Mouse (Mus musculus): ENCODE data around the gene Smtnl1. TPM values are rescaled to one million over a fixed set of nuclear protein-coding genes. Genes with fewer than 3 reads are reported as not detected.

Smtnl1 gene
- not detected in 2 replicates for total RNA-seq (2015)
- total RNA-seq (2017): 0.24 TPM in 1 of 2 replicates, not detected in the other

DNA sequence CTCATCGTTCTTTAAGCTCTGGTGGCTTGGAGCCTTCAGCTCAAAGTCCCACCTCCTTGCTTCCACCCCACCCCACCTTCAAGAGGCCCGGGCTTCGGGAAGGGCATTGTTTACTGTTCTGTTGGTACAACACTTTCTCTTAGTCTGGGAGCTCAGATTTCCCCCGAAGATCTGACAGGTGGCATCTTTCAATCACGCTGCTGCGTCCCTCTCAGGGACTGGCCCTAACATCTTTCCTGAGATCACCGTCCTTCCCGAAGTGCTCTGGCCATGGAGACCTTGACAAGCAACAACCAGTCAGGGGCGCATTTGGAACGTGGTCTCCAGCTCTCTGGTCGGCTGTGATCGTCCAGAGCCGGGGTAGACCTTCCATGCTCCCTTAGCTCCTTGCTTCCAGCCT, at the start of gene Smtnl1:
Gene Smtnl1 (minus strand): TSS at position 101 of the 400 bp plus-strand sequence.
- ATAC-seq (replicated peaks; ENCODE audit: poor library complexity): no peak

DNA sequence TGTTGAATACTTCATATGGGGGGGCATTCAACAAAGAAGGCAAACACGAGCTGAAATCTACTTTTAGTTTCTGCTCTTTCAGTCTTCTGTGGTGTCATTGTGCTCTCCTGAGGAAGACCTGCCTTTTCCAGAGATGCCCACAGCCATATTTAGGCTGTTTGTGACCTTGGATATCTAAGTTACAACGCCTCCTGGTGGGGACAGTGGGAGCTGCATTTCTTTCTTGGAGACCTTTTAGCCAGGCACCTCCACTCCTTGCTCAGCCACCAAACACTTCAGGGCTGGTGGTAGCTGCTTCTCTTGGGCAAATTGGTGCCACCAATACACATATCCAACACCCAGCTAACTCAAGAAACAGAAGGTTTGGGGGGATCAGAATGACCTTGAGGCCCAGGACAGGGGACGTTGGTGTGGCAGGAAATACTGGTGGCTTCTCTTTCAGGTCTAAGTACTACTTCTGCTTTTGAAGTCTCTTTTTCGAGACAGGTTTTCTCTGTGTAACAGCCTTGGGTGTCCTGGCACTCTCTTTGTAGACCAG, 48.2 kb upstream of the Smtnl1 start:
- ATAC-seq (replicated peaks; ENCODE audit: poor library complexity): peak; percentile 15; the same call in 1 of the 2 replicates

DNA sequence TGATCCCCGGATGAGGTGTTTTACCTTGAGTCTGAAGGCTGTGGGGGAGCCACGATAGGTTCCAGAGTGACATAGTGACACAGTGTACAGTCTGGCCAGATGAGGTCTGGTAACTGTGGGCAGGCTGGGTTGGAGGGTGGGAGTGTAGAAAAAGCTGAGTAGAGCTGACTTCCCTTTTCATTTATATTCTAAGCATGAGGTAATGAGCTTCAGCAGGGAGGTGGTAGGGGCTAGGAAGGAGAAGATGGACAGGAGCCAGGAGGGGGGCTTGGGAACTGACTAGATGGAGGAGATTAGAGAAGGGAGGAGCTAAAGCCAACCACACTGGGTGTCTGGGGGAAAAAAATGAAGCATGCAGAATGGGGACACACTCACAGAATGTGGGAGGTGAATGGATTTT, 46.5 kb upstream of the Smtnl1 start:
- peak; percentile 33 for ATAC-seq (replicated peaks; ENCODE audit: poor library complexity)

GRCm38 (mm10) chr2:84868521-84868943, 46.1 kb upstream of the Smtnl1 start:
- peak; percentile 74 for ATAC-seq (replicated peaks; ENCODE audit: poor library complexity)

- peak; percentile 47 for ATAC-seq (replicated peaks; ENCODE audit: poor library complexity)
Observed at GRCm38 (mm10) chr2:84865616-84866571, 43.4 kb upstream of the Smtnl1 start.

DNA sequence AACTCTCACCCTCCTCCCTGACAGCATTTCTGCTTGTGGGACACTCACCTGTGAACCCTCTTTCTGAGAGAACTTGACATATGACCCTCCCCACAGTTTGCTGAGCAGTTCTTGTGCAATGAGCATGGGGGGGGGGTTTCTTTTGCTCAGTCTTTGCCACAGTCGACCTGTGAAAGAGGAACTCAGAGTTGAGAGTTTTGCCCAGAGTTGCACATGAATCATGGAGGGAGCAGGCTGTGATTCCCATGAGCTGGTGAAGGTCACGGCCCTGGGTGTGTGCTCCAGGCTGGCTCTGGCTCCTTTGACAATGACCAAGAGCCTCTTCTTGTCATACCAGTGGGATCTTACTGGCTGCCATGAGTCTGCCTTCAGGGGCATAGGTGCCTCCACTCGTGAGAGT, 39.8 kb upstream of the Smtnl1 start:
- peak; percentile 40 for ATAC-seq (replicated peaks; ENCODE audit: poor library complexity)

GRCm38 (mm10) chr2:84861430-84861829, 39.0 kb upstream of the Smtnl1 start:
- no peak for ATAC-seq (replicated peaks; ENCODE audit: poor library complexity)

- no peak for ATAC-seq (replicated peaks; ENCODE audit: poor library complexity)
Observed at GRCm38 (mm10) chr2:84859991-84860780, 37.7 kb upstream of the Smtnl1 start.

DNA sequence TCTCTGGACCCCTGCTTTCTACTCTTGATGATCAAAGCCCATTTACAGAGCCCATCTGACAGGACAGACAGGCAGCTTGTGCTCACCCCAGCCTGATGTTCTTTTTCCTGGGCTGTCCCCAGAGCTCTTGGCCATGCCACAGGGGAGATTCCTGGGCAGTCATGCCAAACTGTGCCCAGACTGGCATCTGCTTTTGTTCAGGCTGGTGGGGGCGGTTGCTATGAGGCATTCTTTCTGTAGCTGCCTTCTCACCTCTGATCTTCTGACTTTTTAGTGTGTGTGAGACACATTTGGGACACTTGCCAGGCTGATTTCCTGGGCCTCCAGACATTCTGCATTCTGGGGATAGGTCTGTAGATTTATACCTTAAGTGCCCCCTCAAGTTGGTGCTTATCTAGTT, 36.1 kb upstream of the Smtnl1 start:
- ATAC-seq (replicated peaks; ENCODE audit: poor library complexity): no peak

- ATAC-seq (replicated peaks; ENCODE audit: poor library complexity): peak; percentile 92
Observed at GRCm38 (mm10) chr2:84855732-84856131, 33.3 kb upstream of the Smtnl1 start.

- ATAC-seq (replicated peaks; ENCODE audit: poor library complexity): no peak
Observed at GRCm38 (mm10) chr2:84851130-84852040, 28.9 kb upstream of the Smtnl1 start.

GRCm38 (mm10) chr2:84850407-84851129, 28.1 kb upstream of the Smtnl1 start:
- no peak for ATAC-seq (replicated peaks; ENCODE audit: poor library complexity)

GRCm38 (mm10) chr2:84845226-84845625, 22.8 kb upstream of the Smtnl1 start:
- no peak for ATAC-seq (replicated peaks; ENCODE audit: poor library complexity)

- no peak for ATAC-seq (replicated peaks; ENCODE audit: poor library complexity)
Observed at GRCm38 (mm10) chr2:84843654-84844053, 21.2 kb upstream of the Smtnl1 start.

DNA sequence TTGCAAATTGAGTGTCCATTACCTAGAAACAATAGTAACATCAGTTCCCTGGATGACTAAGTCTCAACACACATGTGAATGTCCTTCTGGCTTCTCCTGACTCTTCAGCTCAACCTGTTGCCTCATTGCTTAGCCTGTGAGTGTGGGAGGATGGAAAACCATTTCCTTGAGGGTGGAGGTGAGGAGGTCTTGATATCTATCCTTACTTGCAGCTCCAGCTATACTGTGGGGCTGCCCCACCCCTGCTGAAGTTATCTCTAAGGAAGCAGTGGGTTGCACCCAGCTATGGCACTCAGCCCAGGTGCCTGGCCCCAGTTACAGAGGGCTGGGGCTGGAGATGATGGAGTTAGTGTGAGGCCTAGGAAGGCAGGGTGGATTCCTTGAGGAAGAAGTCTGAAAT, 19.5 kb upstream of the Smtnl1 start:
- ATAC-seq (replicated peaks; ENCODE audit: poor library complexity): peak; percentile 69

DNA sequence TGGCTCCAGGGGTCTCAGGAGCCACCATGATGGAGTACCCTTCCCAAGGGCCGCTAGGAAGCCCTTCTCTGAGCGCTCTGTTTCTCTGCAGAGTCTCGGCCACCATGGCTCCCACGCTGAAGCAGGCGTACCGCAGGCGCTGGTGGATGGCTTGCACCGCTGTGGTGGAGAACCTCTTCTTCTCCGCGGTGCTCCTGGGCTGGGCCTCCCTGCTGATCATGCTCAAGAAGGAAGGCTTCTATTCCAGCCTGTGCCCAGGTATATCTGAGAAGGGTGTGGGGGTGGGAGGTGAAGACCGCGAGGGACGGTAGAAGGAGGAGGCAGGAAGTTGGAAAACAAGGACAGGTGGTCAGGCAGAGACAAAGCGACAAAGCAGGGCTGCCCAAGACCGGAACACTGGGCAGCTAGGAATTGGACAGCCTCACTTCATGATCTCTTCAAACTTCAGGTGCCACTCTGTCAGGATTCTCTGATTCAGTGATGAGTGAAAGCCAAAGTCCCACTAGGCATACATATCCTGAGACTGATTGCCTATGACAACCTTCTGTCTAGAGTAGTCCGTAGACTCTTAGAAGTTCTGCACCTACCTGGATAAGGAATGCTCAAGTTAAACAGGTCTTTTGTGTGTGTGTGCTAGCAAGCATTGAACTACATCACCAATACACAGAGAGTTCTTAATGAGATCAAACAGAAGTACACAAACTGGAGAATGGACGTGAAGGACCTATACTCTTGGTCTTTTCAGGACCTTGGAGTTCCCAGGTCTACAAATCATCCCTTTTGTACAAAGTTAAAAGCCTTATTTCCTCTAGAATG, 18.5 kb upstream of the Smtnl1 start:
- peak; percentile 3; the same call in 1 of the 2 replicates for ATAC-seq (replicated peaks; ENCODE audit: poor library complexity)

GRCm38 (mm10) chr2:84840016-84840747, 17.7 kb upstream of the Smtnl1 start:
- peak; percentile 57 for ATAC-seq (replicated peaks; ENCODE audit: poor library complexity)

Data from megakaryocyte progenitor cell, adult 5-6 weeks (primary cell).